Mouse (Mus musculus): Measurements from ENCODE around the gene Alg12. TPM values are rescaled to one million over a fixed set of nuclear protein-coding genes. Genes with fewer than 3 reads are reported as not detected.
"Not testable (repeated sequence)": the region's sequence is repeated elsewhere in the genome, so short reads cannot be mapped to it uniquely, and the experiment has no call there.

Alg12 gene
- total RNA-seq, 1 experiment from 2014 or later, result 9.6 TPM

DNA sequence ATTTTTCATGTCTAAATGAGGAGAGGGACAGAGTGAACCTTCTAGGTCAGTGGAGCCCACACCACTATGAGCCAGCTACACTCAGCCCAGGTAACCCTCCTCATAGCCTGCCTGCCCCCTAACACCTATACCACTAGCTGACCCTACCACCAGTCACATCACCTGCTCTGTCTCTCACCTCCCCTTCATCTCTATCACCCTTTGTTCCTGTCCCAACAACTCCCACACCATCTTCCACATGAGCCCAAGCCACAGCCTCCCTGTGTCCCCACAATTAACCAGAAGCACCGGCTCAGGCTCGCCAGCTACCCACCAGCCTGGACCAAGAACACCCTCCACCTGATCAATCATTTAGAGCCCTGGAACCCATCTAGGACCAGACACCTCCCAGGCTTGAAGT lies 8.7 kb downstream of the Alg12 start:
- ATAC-seq (replicated peaks; ENCODE audit: insufficient number of reproducible peaks, low FRiP score, low TSS enrichment, poor library complexity, severe bottlenecking), result no peak

DNA sequence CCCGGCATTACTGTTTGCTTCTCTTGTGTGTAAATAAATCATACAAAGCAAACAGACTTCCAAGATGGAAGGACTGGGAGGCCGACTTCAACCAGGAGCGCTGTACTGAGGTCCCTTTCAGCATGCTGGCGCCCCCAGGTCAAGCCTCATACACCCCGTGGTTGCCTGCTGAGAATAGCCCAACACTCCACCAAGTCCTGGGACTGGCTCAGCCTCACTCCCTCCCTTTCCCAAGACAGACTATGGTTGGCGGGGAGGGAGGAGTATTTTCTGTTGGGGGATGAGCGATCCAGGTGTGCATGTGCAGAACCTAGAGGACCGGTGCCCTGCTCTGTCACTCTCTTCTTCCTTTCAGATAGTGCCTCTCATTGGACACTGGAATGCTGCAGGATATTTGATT lies 11.0 kb downstream of the Alg12 start:
- ATAC-seq (replicated peaks; ENCODE audit: insufficient number of reproducible peaks, low FRiP score, low TSS enrichment, poor library complexity, severe bottlenecking), result no peak

DNA sequence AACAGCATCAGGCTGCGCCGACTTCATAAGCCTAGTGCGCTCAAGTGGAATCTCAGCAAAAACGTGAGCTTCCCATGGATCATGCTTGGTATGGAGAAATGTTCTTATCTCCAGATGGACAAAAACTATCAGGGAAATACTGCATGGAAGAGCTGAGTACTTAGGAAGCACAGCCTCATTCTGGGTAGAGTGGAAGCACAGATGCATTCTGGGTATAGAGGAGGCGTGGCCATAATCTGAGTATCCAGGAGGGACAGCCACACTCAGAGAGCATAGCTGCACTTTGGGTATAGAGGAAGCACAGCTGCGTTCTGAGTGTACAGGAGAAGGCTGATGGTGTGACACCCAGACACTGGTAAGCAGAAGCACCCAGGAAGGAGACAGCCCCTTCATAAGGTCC lies 16.8 kb downstream of the Alg12 start:
- no peak for ATAC-seq (replicated peaks; ENCODE audit: insufficient number of reproducible peaks, low FRiP score, low TSS enrichment, poor library complexity, severe bottlenecking)

DNA sequence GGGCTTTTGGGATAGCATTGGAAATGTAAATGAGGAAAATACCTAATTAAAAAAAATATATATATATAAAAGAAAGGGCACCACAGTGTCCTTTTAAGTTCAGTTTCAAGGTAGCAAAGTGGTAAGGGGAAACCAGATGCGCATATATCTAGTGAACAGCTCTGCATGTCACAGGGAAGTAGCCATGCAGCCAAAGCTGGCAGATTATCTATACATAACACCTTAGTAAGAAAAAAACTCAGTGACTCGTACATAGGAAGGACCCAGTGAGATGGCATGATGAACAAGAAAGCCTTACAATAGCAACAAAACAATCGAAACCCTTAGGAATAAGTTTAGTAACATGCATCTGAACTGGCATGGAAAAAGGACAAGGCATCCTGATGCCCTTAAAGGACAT lies 17.2 kb downstream of the Alg12 start:
- no peak for ATAC-seq (replicated peaks; ENCODE audit: insufficient number of reproducible peaks, low FRiP score, low TSS enrichment, poor library complexity, severe bottlenecking)

DNA sequence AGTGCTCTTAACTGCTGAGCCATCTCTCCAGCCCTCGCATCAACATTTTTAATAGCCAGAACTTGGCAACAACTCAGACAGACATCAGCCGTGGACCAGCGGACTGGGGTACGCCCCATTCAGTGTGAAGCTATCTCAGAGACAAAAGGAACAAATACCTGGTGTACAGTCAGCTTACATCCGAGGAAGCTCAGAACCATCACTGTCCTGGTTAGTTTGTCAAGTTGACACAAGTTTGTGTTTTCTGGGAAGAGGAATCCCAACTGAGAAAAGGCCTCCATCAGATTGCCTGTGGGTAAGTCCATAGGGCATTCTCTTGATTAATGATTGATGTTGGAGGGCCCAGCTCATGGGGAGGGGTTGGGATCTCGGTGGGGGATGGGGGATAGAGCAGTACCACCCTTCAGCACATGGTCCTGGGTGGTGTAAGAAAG lies 18.2 kb downstream of the Alg12 start:
- ATAC-seq (replicated peaks; ENCODE audit: insufficient number of reproducible peaks, low FRiP score, low TSS enrichment, poor library complexity, severe bottlenecking), result no peak

DNA sequence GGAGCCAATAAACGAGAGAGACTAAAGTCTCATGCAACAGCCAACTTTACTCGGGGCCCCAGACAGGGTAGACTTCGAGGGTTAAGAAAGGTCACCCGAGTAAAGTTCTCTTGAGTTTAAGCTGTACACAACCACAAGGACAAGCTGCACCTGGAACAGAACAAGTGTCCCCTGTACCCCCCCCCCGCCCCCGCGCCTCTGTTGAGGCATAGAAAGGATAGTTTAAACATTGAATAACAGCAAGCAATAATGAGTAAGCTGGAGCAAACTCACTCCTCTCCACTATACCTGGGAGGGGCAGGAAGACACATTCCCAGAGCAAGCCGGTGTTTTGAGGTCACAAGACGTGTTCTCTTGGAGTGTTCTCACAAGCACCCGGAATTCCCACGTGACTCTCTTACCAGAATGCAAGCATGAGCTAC lies 19.2 kb downstream of the Alg12 start:
- ATAC-seq (replicated peaks; ENCODE audit: insufficient number of reproducible peaks, low FRiP score, low TSS enrichment, poor library complexity, severe bottlenecking), result no peak

DNA sequence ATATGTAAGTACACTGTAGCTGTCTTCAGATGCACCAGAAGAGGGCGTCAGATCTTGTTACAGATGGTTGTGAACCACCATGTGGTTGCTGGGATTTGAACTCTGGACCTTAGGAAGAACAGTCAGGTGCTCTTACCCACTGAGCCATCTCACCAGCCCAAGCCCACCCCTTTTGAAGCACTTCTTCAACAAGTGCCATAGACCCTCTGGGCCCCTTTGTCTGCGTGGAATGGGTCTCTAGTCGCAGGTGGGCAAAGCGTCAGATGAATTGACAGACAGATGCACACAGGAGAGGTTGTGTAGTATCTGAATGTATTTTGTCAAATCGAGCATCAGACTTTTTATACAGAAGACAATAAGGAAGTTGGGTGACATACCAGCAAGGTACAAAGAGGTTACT lies 24.4 kb downstream of the Alg12 start:
- ATAC-seq (replicated peaks; ENCODE audit: insufficient number of reproducible peaks, low FRiP score, low TSS enrichment, poor library complexity, severe bottlenecking), result not testable (repeated sequence)

DNA sequence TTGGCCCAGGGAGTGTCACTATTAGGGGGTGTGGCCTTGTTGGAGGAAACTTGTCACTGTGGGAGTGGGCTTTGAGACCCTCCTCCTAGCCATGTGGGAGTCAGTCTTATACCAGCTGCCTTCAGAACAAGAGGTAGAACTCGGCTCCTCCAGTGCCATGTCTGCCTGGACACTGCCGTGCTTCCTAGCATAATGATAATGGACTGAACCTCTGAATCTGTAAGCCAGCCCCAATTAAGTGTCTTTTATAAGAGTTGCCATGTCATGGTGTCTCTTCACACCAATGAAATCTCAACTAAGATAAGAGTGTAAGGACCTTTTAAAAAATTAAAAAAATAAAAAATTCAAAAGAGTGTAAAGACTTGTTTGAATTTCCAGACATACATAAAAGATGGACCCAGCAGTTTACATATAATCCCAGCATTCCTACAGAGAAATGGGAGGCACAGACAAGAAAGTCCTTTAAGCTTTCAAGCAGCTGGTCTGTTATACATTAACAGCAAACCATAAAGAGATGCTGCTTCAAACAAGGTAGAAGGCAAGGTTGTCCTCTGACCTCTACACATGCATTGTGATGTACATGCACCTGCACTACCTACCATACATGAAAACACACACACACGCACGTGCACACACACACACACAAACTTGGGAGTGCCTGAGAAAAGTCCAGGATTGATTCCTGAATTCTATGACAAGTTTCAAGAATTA lies 26.8 kb downstream of the Alg12 start:
- ATAC-seq (replicated peaks; ENCODE audit: insufficient number of reproducible peaks, low FRiP score, low TSS enrichment, poor library complexity, severe bottlenecking), result no peak

DNA sequence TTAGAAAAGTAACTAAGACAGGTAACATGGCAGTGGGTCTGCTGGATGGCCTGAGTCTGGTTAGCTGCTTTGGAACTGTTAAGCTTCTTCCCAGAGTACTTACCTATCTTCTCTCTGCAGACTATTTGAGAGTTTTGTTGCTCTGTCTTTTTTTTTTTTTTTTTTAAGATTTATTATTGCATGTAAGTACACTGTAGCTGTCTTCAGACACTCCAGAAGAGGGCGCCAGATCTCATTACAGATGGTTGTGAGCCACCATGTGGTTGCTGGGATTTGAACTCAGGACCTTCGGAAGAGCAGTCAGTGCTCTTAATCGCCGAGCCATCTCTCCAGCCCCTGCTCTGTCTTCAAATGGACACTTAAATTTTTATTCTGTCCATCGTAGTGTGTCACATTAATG lies 44.5 kb downstream of the Alg12 start:
- ATAC-seq (replicated peaks; ENCODE audit: insufficient number of reproducible peaks, low FRiP score, low TSS enrichment, poor library complexity, severe bottlenecking), result not testable (repeated sequence)

DNA sequence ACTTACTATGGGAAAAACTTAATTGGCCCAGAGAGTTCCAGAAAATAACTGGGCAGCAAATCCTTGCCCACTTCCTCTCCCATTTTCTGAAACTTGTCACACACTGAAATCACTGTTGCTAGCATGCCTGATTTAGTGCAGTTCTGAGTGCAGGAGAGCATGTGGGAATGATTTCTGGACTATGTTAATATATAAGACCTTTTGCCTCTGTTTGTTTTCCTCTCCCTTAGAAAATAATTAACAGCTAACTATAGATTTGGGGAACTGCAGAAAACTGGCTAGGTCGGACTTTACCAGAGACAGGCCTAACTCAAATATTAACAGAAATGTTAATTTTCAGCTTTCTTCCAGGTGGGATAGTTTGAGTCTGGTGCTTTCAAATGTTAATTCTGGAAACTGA lies 50.6 kb downstream of the Alg12 start:
- ATAC-seq (replicated peaks; ENCODE audit: insufficient number of reproducible peaks, low FRiP score, low TSS enrichment, poor library complexity, severe bottlenecking), result no peak

DNA sequence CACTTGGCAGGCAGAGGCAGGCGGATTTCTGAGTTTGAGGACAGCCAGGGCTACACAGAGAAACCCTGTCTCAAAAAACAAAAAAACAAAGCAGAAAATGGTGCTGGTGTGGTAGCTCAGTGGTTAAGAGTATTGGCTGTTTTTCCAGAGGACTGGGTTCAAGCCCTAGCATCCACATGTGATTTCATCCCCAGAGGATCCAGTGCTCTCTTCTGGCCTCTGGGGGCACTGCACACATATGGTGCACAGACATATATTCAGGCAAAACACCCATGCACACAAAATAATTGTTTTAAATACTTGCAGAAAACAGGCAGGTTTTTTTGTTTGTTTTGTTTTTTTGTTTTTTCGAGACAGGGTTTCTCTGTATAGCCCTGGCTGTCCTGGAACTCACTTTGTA lies 53.0 kb downstream of the Alg12 start:
- not testable (repeated sequence) for ATAC-seq (replicated peaks; ENCODE audit: insufficient number of reproducible peaks, low FRiP score, low TSS enrichment, poor library complexity, severe bottlenecking)

DNA sequence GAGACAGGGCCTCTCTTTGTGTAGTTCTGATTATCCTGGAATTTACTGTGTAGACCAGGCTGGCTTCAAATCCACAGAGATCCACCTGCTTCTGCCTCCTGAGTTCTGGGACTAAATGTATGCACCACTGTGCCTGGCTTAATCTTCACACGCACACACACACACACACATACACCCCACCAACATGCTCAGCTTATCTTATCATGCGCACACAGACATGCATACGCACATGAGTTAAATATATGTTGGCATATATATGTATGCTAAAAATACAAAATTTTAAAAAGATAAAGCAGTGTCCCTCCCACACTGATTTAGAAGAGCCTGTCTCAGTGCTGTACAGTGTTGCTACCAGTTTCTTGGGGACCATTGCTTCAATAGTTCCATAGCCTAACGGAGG lies 57.6 kb downstream of the Alg12 start:
- no peak for ATAC-seq (replicated peaks; ENCODE audit: insufficient number of reproducible peaks, low FRiP score, low TSS enrichment, poor library complexity, severe bottlenecking)

DNA sequence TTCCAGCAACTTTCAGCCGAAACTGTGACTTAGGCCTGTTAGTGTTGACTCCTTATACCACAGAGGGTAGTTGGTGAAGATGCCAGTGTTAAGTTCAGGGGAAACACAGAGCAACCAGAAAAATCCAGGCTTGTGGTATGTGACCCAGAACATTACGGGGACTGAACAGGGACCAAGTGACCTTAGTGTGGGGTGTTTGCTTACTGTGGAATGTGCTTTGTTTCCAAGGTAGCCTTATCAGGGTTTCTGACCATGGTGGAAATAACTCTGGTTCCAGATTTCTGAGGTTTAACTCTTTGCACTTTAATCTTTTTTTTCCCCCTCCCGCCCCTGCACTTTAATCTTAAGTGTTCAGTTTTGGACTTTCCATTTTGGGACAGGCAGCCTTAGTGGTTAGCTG lies 61.1 kb downstream of the Alg12 start:
- ATAC-seq (replicated peaks; ENCODE audit: insufficient number of reproducible peaks, low FRiP score, low TSS enrichment, poor library complexity, severe bottlenecking), result no peak

DNA sequence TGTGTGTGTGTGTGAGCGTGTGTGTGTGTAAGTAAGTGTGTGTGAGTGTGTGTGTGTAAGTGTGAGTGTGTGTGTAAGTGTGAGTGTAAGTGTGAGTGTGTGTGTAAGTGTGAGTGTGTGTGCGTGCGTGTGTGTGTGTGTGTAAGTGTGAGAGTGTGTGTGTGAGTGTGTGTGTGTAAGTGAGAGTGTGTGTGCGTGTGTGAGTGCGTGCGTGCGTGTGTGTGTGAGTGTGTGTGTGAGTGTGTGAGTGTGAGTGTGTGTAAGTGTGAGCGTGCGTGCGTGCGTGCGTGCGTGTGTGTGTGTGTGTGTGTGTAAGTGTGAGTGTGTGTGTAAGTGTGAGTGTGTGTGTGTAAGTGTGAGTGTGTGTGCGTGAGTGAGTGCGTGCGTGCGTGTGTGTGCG lies 63.4 kb downstream of the Alg12 start:
- no peak for ATAC-seq (replicated peaks; ENCODE audit: insufficient number of reproducible peaks, low FRiP score, low TSS enrichment, poor library complexity, severe bottlenecking)

Other genes starting within 250 kb of the Alg12 start
- not detected in 3 replicates for gene Zdhhc25, start 219.0 kb downstream of the Alg12 start, total RNA-seq (2017)
- gene Brd1, start 85.1 kb downstream of the Alg12 start, total RNA-seq (2017), result 81.7 to 95.3 TPM (median 82.8 TPM) in 3 replicates
- gene Zbed4, start 67.7 kb downstream of the Alg12 start, total RNA-seq (2017), result 16.3 to 28.2 TPM (median 20.2 TPM) in 3 replicates
- gene Creld2, start 328 bp upstream of the Alg12 start, total RNA-seq (2017), result 59.8 to 71.4 TPM (median 62.8 TPM) in 3 replicates
- 31.1 to 42.4 TPM (median 34.9 TPM) in 3 replicates for gene Pim3, start 42.9 kb upstream of the Alg12 start, total RNA-seq (2017)
- not detected in 3 replicates for gene Ttll8, start 135.1 kb upstream of the Alg12 start, total RNA-seq (2017)
- 0.29 TPM in 1 of 3 replicates, not detected in the others for gene Mlc1, start 159.7 kb upstream of the Alg12 start, total RNA-seq (2017)
- not detected in 3 replicates for gene Mov10l1, start 163.6 kb upstream of the Alg12 start, total RNA-seq (2017)
- gene Panx2, start 240.4 kb upstream of the Alg12 start, total RNA-seq (2017), result not detected in 3 replicates